Mouse (Mus musculus): ENCODE results near the gene Hira. TPM values are rescaled to one million over a fixed set of nuclear protein-coding genes. Genes with fewer than 3 reads are reported as not detected.
"Not testable (repeated sequence)": the region's sequence is repeated elsewhere in the genome, so short reads cannot be mapped to it uniquely, and the experiment has no call there.

The Hira gene
- total RNA-seq, 1 experiment from 2014 or later = 106 TPM

GRCm38 (mm10) chr16:18905648-18906047, 28.8 kb downstream of the Hira start:
- no peak for ATAC-seq (replicated peaks; ENCODE audit: low read depth, poor library complexity, severe bottlenecking)

DNA sequence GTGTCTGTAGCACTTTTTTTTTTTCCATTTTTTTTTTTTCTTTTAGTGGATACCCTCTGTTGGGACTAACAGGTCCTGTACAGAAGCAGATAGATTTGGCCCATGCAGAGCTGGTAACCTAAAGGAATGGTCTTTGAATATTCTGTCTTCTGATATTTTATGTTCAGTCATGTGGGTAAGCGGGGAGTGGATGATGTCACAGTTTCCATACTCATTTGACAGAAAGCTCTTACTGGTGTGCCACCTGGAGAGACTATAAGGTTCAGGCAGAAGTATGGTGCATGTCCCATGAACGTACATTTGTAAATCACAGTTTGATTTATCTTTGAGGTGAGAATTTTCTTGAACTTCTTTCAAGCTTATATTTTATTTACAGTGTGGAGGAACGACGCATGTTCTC, 39.2 kb downstream of the Hira start:
- no peak for ATAC-seq (replicated peaks; ENCODE audit: low read depth, poor library complexity, severe bottlenecking)

DNA sequence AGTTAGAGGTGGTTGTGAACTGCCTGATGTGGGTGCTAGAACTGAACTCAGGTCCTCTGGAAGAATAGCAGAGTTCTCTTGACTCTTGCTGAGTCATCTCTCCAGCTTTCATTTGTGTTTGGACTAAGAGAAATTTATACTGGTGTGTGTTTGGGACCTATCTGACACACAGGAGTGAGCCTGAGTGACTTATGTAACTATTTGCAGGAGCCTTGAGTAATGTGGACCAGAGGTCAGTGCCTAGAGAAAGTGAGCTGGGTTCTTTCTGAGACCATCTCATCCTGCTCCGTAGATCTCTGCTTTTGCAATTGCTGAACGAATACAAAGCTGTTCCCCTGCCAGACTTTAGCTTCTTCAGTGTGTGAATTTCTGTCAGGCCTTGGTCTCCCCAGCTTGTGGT, 44.9 kb downstream of the Hira start:
- no peak for ATAC-seq (replicated peaks; ENCODE audit: low read depth, poor library complexity, severe bottlenecking)

- no peak for ATAC-seq (replicated peaks; ENCODE audit: low read depth, poor library complexity, severe bottlenecking)
These were observed 51.1 kb downstream of the Hira start for GRCm38 (mm10) chr16:18927963-18928362.

DNA sequence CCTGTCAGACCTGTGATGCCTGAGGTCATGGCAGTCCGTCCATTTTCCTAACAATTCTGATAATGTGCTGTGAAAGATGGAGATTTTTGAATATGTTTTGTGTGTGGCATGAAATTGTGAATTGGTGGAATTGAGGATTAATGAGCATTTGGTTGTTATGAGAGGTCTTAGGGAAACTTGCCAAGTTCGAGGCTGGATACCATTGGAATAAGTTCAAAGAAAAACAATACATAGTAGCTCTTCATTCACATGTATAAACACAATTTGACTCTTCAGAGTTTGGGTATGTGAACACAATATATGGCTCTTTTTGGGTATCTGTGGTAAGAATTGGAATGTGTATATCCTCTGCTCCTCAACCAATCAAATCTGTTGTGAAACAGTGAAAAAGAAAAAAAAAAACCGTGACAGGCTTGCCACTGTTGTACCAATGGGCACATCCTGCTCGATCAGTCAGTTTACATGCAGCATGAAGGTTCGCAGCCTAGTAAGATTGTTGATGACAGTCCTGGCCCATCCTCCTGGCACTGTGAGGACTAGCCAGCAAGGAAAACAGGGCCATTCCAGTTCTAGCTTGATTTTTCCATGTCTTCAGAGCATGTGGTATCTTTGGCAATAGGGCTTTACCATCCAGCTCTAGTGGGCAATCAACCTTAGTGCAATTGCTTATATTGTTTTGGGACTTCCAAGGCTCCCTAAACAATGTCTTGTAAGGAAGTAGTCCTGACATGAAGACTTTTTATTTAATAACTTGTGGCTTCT, 61.7 kb downstream of the Hira start:
- ATAC-seq (replicated peaks; ENCODE audit: low read depth, poor library complexity, severe bottlenecking) = no peak

GRCm38 (mm10) chr16:18943906-18944305, 67.1 kb downstream of the Hira start:
- no peak for ATAC-seq (replicated peaks; ENCODE audit: low read depth, poor library complexity, severe bottlenecking)

DNA sequence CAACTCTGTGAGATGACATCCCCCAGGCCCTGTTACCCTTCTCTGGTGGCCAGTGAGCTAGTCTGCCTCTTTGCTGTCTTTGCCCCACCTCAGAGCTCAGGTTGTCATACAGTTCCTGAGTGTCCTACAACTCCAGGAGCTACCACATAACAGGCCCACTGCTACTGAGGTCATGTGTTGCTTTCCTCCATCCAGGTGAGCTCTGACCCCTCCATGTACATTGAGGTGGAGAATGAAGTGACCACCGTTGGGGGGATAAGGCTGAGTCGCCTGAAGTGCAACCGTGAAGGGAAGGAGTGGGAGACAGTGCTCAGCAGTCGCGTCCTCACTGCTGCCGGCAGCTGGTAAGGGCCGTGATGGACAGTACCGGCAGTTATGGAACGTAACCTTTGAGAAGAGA, 72.1 kb downstream of the Hira start:
- no peak for ATAC-seq (replicated peaks; ENCODE audit: low read depth, poor library complexity, severe bottlenecking)

DNA sequence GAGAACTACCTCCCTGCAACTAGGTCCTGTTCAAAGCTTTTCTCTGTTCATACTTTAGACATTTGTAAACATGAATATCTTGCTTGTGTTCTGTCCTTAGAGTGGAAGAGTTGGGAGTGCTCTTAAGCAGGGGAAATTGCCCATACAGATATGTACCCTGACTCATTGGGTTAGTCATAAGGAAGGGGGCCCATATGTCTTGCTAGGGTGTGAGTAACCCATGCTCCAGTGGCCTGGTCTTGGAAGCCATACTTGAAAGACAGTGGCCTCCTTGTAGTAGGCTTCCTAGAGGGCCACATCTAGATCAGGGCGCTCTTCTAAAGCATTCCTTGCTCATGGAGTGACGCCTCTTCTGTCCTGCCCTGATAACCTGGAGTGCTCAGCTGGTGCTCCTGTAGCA, 73.5 kb downstream of the Hira start:
- no peak for ATAC-seq (replicated peaks; ENCODE audit: low read depth, poor library complexity, severe bottlenecking)

GRCm38 (mm10) chr16:18952813-18953212, 76.0 kb downstream of the Hira start:
- no peak for ATAC-seq (replicated peaks; ENCODE audit: low read depth, poor library complexity, severe bottlenecking)

GRCm38 (mm10) chr16:18955070-18955469, 78.2 kb downstream of the Hira start:
- no peak for ATAC-seq (replicated peaks; ENCODE audit: low read depth, poor library complexity, severe bottlenecking)

DNA sequence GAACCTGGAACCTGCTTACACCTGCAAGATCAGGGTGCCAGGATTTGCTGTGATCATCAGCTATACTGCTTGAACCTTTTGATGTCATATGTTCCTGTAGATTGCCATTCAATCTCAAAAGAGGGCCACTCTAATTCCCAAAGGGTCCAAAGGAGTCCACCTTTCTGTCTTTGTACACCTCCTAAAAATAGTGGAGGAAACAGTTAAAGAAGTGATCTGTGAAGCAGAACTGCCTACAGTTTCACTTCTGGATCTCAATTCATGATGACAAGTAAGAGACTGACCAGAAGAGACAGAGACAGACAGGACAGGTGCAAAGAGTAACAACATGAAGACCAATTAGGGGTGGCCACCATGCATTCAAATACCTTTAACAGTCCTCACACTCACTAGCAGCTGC, 86.6 kb downstream of the Hira start:
- ATAC-seq (replicated peaks; ENCODE audit: low read depth, poor library complexity, severe bottlenecking) = no peak

- ATAC-seq (replicated peaks; ENCODE audit: low read depth, poor library complexity, severe bottlenecking) = no peak
These were observed 92.7 kb downstream of the Hira start for GRCm38 (mm10) chr16:18969420-18970128.

DNA sequence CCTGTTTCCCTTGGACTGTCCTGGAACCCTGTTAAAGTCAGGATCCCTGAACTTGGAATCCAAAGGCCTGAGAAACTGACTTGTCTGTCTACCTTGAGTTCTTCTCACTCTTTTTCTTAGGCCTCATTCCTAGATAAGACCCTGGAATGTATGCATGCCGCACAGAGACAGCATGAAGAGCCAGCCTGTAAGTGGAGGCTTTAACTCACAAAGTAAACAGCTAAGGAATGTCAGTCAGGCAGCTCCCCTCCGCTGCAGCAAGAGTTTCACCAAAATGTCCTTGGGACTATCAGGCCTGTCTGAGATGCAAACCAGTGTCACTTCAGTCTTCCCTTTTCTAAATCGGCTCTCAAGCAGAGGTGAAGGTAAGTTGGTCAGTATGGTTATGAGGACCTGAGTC, 94.0 kb downstream of the Hira start:
- no peak for ATAC-seq (replicated peaks; ENCODE audit: low read depth, poor library complexity, severe bottlenecking)

DNA sequence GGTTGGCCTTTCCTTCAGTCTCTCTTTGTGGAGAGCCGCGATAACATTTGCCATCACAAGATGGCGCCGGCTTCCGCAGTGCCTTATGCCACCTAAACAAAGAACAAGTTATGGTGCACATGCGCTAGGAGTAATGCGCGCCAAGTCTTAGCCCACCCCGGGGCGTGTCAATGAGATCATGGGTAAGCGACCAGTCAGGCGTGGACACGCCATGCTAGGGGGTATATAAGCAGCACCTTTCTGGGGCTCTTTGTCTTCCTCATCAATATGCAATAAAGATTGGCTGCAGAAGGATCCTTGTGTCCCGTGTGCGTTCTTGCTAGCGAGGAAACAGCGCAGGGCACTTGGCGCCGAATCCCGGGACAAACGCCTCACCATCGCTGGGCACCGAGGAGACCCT, 98.8 kb downstream of the Hira start:
- not testable (repeated sequence) for ATAC-seq (replicated peaks; ENCODE audit: low read depth, poor library complexity, severe bottlenecking)

DNA sequence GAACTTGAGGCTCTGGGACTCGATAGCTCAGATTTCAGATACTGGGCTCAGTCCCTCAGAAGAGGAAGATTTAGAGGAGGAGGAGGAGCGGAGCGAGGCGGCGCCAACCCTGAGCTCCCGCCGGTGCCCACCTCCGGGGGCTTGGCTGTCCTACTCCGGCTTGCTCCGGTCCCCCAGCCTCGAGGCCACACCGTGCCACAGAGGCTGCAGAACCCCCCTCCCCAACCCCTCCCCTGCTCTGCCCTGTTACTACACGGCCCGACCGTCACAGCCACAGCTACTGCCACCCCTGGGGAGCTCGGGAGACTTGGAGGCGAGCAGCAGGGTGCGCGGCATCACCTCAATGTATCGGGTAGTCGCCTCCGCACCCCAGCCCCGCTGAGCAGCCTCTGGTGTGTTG, 99.5 kb downstream of the Hira start:
- ATAC-seq (replicated peaks; ENCODE audit: low read depth, poor library complexity, severe bottlenecking) = no peak

GRCm38 (mm10) chr16:18986381-18986780, 109.5 kb downstream of the Hira start:
- no peak for ATAC-seq (replicated peaks; ENCODE audit: low read depth, poor library complexity, severe bottlenecking)

- no peak for ATAC-seq (replicated peaks; ENCODE audit: low read depth, poor library complexity, severe bottlenecking)
These were observed 110.0 kb downstream of the Hira start for GRCm38 (mm10) chr16:18986860-18987259.

DNA sequence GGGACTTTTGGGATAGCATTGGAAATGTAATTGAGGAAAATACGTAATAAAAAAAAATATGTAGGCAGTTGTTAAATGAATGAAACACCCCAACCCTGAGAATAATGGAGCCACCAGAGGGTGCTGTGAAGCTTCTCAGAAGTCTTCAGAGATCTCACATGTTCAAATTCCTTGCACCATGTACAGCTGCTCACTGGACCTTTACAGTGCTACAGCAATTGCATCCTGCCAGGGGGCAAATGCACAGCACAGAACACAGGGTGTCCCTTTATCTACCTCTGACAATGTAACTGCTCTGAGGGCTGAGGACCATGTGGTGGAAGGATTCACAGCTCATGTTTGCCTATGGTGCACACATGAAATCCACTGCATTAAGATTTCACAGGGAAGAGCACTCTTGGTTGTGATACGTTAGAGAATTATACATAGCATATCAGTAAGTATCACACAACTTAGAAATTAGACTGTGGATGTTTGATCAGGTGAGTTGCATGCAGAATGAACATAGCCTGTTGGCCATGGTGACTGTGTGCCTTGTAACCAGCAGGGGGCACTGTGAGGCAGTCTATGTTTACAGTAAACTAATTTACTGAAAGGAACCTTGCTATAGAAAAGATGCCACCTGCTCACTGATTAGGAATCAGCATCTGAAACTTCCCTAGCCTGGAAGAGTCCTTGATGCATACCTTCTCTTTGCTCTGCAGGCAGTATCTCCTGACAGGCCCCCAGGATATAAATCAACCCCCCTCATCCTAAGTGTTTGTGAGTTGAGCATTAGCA, 126.0 kb downstream of the Hira start:
- ATAC-seq (replicated peaks; ENCODE audit: low read depth, poor library complexity, severe bottlenecking) = peak; percentile 73; the same call in 1 of the 2 replicates

DNA sequence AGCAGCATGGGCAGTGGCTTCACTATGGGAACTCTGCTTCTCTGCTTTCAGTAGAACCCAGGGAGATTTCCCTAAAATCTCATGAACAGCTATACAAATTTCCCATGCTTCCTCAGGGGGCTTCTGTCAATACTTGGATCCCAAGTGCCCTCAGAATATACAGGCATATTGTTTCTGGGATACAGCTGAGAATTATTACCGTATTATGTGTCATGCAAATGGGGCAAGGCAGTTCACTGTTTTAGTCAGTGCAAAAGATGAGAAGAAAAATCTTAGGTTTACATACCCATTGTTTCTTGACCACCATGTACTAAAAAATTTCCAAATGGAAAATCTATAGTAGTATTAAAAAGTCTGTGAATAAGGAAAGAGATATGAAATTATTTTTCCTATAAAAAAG, 126.9 kb downstream of the Hira start:
- ATAC-seq (replicated peaks; ENCODE audit: low read depth, poor library complexity, severe bottlenecking) = no peak

DNA sequence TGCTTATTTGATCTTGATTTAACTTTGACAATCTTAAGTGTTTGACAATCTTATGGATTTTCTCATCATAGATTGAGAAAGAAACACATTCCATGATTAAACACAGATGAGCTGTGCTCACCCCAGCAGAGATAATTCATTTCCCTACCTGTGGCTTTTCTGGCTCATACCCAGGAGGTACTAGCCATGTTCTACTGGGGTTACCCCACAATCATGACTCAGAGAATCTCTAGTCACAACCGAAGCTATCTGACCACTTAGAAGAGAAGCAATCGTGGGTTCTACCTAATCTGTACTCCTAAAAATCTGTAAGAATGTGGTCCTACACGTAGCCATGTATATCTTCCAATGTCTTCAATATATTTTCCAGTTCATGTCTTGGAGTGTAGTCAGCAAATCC, 128.5 kb downstream of the Hira start:
- no peak for ATAC-seq (replicated peaks; ENCODE audit: low read depth, poor library complexity, severe bottlenecking)

GRCm38 (mm10) chr16:19006715-19007114, 129.9 kb downstream of the Hira start:
- no peak for ATAC-seq (replicated peaks; ENCODE audit: low read depth, poor library complexity, severe bottlenecking)

Data from common myeloid progenitor, adult 5-6 weeks (primary cell).